Mouse (Mus musculus): ENCODE measurements around the gene Tshz3.

The Tshz3 gene

DNA sequence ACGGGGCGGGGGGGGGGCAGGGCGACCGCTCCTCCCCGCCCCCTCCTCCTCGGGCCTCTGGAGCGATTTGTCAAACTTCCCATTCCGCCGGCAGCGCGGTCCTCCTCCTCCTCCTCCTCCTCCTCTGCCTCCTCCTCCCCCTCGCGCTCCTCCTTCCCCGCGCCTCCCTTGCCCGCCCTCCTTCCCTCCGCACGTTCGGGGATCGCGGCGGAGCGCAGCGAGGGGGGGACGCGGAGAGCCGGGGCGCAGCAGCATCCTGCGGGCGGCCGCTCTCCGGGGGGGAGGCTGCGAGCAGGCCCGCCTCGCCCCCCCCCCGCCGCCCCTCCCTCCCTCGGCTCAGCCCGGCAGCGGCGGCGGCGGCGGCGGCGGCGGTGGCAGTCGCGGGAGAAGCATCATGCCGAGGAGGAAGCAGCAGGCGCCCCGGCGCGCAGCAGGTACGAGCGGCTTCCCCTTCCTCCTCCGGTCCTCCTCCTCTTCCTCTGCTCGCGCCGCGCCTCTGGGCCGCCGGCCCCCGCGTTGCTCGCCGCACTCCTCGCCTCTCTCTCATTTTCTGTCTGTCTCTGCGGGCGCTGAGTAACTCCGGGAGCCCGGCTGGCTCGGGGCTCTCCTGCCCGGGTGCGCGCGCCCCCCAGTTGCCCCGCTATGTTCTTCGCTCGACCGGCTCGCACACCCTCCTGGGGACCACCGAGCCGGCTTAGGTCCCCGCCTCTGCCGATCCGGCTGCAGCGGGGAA lies at the start of gene Tshz3:
Gene Tshz3, plus strand, starts transcription at position 263 of the 733 bp plus-strand sequence.
- peak; percentile 85 for DNase-seq

DNA sequence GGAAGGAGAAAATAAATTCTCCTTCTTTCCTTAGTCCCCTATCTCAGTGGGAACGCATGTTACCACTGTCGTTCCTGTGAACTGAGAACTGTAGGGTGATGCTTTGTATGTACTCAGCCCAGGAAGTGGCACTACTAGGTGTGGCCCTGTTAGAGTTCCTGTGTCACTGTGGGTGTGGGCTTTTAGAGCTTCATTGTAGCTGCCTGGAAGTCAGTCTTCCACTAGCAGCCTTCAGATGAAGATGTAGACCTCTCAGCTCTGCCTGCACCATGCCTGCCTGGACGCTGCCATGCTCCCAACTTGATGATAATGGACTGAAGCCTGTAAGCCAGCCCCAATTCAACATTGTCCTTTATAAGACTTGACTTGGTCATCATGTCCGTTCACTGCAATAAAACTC lies 42.0 kb upstream of the Tshz3 start:
- no peak for DNase-seq

DNA sequence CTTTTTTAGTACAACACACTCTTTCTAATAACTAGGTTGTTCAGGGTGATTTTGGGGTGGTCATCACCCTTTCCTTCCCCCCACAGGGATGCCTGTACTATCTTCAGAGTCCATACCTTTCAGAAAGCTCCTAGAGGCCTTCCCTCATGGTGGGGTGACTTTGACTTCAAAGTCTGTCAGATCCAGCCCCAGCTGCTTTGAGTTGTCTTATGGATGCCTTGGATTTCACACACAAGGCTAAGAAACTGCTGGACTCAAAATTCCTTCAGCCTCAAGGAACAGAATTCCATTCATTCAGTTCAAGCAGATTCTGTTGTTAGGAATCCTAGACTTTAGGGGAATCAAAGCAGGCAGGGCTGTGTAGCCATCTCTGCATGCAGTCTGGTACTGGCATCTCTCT lies 41.5 kb upstream of the Tshz3 start:
- DNase-seq = no peak

DNA sequence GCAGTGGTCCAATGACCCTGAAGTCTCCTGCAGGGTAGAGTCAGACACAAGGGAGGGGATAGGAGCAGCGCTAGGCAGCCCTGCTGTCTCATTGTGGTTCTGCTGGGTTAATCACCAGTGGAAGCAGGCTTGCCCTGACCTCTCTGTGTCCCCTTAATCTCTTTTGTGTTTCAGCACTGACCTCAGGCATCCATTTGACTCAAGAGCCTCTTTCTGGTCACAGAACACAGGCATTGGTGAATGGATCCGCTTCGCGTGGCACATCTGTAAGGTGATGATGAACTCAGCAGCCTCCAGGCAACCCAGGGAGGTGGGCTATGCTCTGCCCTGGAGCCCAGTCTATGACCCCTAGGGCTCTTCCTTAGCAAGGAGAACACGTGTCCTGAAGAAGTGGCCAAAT lies 39.6 kb upstream of the Tshz3 start:
- DNase-seq = peak; percentile 27

DNA sequence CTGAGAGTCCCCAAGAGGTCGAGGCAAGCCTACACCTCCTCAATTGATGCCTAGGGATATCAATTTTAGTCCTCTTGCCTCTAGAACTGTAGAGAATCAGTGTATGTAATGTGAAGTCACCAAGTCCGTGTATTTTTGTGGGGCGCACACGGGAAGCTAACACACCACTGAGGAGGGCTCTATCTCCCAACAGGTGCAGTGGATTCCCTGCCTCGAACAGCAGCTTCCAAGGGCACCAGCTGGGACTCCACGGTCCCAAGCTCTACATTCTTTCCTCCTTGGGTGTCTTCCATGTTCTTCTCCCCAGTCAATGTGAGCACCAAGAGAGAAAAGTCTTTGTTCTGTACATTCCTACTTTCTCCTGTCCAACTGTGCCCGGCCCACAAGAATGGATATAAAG lies 38.7 kb upstream of the Tshz3 start:
- no peak for DNase-seq

DNA sequence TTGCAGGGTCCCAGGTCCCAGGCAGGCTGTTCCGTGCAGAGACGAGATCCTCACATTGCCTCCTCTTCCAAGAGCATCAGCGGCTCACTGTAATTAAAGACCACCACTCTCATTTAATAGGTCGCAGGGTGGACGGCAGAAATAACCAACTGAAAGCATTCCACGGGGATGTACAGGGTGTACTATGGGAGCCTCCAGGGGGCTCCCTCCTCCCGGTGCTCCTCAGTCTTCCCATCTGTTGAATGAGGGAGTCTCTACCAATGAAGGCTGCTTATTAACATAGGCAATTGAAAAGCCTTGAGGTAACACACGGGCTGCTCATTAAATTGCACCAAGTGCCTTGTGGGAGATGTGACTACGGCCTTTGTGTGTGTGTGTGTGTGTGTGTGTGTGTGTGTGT lies 37.3 kb upstream of the Tshz3 start:
- DNase-seq = no peak

DNA sequence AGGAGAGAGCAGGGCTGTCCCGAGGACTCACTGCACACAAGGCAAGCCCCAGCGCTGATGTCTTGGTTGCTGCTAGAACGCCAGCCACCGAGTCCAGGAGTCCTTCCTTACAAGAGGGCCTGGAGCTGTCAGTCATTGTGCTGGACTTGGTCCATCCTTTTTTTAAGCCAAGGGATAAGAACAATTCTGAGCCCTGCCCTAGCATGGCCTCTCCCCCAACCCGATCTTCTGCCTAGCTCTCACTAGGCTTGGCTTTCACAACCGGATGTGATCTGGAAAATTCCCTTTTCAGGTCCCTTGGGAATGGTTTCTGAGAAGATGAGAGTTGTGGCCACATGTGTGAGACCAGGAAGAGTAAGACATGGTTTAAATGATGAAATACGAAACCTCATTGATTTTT lies 34.5 kb upstream of the Tshz3 start:
- no peak for DNase-seq

DNA sequence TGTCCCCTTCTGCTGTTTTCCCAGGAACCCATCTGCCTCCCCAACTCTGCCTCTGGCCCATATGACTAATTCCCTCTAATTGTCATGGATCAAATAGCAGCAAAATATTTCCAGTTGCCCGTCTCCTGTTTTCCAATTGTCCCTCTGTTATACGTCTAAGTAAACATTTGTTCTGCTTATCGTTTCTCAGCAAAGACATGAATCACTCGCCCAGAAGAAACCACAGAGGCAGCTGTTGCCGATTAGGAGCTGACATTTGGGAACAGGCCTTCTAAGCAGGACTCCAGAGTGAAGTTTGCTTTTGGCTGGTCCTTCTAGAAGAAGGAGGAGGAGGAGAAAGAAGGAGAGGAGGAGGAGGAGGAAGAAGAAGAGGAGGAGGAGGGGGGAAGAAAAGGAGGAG lies 30.2 kb upstream of the Tshz3 start:
- DNase-seq = no peak

DNA sequence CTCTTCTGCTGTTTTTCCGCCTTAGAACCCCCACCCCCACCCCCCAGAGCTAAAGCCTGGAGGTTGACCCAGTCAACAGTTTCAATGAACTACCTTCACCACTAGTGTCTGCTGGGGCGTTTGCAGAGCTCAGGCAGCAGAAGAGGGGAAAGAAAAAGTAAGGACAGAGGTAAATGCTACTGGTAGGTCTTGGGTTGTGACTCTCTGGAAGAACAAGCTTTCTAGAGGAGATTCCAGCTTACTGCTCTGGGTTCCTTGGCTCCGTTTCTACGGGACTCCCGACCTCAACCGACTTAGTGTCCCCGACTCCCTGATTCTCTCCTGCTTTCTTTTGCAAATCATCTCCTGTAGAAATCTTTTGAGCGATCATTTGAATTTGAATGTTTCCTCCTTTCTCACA lies 19.9 kb upstream of the Tshz3 start:
- DNase-seq = no peak

DNA sequence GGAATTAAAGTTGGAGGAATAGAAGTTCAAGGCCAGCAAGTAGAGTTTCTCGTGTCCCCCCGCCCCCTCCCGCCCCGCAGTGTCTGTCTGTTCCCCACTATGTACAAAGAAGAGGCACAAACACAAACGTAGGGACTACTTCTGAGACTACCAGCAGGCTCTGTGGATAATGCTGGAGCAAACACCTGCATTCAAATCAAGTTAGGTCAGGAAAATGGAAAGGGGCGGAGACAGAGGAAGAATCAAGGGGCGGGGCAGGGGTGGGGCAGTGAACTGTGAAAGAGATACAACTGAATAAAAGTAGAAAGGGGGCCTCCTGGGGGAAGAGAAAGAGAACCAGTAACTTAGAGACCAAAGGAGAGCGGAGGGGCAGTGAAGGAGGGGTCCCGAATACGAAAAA lies 19.4 kb upstream of the Tshz3 start:
- DNase-seq = no peak

DNA sequence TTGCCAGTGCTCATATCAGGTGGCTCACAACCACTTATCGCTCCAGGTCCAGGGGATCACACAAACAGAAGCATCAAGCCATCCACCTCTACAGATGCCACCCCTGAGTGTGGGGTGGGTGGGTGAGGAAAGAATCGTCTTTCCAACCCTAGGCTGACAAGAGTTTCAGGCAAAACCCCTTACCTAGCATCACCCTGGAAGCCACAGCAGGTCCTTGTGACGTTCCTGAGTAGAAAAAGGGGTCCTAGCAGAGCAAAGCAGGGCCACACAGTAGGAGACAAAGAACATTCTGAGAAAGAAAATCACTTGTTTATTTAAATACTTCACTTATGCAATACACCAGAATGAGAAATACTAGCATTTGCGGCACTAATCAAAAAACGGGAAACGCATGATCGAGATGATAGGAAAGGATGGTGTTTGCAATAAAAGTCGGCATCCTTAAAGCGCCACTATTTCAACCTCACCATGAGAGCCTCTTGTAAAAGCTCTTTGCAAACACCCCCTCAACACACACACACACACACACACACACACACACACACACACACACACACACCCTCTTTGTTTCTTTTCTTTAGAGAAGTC lies 18.8 kb upstream of the Tshz3 start:
- no peak for DNase-seq

DNA sequence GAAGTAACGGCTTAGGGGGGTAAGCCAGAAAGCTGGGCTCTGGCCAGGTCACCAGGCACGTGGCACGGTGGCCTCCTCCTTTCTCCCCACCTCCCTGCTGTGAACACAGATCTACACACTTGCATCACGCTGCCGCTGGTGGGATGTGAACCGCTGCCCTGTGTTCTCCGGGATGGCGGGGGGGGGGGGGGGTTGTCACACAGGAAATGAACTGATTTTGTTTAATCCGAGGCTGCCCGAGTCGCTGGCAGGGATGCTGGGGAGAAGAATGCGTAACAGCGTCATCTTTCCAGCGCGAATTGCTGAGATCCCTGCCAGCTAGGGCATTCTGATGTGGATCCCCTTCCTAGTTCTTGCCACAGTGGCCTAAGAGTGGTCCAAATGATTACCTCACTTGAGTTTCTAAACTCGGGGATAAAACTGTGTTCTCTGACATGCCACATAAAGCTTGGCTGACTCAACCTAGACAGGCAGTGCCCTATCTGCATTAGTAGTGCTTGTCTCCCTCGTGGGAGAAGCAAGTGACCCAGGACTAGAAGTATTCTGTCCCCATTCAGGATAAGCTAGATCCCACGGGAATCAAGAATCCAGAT lies 18.0 kb upstream of the Tshz3 start:
- DNase-seq = peak; percentile 49

DNA sequence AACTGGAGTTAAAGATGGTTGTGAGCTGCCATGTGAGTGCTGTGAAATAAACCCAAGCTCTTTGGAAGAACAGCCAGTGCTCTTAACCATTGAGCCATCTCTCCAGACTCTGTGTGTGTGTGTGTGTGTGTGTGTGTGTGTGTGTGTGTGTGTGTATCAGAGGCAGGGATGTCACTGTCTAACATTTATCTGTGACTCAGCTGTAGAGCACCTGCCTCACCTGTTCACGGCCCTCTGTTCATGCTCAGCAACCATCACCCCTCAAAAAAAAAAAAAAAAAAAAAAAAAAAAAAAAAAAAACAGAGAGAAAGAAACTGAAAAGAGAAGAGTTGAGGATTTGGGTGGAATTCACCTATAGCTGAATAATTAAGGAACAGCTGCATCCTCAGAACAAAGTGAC lies 10.4 kb upstream of the Tshz3 start:
- no peak for DNase-seq

DNA sequence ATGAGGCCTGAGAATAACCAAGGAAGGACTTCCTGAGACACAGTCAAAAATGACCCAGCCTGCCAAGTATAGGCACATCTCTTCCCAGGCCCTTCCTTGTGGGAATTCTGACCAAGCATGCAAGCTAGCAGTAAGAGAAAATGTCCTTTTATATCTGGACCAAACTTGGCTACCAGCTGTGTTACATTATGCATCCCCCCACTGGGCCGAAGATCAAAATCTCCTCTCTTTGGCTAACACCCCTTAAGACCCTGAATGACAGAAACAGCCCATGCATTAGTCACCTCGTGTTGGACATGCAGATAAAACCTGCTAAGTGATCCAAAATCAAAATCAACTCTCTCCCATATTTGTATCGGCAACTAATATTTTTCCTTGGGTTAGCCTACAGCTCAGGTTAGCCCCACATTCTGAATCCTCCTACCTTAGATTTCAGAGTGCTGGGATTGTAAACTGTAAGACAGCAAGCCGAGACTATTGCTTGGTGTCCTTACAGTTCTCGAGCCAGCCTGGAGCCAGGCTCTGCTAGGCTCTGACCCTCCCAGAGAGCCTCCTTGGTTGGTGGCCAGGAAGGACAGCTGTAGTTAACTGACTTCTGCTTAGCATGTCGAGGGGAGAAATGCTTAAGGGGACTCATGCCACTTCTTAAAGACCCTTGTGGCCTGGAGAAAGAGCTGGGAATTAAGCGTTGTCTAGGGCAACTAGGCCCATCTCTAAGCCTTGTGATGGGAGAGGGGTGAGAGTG lies 8.7 kb upstream of the Tshz3 start:
- DNase-seq = no peak

DNA sequence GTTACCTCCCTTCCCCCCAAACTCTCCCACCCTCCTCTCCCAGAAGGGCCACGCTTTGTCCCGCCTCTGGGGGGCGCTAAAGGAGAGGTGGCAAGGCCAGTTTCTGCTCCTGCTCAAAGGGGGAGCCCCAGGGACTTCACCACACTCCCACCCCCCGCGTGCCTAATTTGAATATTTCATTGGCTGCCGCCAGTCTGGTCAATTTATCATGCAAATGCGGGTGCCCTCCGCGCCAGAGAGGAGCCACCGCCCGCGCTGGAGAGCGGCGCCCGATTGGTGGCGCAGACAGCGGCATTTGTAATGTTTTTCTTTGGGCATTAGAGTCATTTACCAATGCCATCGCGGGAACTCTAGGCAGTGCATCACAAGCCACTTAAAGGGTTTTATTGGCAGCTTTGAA lies 7.4 kb upstream of the Tshz3 start:
- DNase-seq = peak; percentile 74

DNA sequence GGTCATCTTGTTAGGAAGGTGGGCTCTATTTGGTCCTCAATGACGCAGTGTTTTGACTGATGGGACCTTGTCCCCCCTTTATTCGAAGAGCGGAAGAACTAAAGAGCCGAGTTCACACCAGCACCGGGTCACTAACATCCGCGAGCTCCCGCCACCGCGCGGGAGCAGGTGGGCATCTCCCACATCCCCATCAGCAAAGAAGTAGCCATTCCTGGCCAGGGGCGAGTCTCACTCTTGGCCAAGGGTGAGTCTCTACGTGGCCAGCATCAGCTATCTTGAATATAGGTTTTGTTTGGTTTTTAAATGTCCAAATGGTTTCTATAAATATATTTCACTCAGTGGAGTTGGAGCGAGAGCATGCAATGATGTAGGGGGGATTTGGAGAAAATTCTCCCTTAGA lies 6.3 kb upstream of the Tshz3 start:
- peak; percentile 29 for DNase-seq

DNA sequence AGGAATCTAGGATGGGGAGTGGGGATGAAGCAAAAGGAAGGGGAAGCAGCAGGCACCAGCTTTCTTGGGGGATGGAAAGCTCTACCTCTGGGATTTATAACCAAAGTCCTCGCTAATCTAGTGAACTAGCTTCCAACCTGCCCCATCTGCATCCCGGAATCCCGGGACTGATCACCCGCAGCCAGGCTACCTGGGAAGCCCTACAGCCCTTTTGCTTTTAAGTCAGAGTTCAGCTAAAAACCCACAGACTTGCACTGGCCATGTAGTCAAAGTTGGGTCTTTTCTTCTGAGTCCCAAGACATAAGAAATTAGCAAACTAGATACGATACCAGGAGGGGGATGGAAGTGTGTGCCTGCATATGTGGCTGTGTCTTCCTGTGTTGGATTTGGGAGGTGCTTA lies 5.5 kb upstream of the Tshz3 start:
- no peak for DNase-seq

DNA sequence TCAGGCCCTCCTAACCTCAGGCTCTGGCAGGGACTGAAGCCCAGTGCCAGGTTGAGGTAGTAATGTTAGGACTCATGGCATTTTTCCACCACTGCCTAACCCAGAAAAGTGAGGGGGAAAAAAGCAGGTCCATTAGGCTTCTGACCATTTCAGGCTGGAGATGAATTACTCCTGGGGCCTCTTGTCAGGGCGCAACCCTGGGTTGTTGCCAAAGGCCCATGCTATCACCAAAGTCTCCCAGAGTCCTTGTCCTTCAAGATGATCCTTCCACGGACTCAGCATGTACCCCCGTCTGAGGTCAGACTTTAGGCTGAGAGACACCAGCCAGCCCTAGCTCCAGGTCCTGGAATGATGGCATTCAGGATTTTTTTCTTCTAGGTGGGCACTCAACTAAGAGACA lies 4.8 kb upstream of the Tshz3 start:
- no peak for DNase-seq

DNA sequence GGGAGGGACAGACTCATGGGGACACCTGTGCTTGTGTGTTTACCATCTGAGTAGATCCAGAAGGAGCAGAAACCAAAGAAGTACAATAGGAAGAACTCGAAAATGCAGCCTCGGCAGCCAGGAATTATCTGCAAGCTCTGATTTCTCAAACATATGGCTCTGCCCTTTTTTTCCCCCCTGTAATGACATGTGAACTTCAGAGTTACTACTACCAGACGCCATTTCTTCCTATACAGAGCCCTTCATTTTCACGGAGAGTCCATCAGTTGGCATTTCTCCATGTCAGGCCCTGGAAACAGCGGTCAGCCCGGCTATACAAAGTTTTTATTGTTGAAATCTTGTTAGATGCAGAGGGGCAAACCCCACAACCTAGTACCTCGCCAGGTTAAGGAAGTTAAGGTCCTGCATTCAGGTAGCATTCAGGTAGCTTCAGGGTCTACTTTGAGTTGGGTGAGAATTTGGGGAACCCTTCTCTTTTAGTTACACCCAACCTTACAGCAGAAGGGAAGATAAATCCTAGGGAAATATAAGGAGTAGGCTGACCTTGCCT lies 3.2 kb upstream of the Tshz3 start:
- DNase-seq = no peak

DNA sequence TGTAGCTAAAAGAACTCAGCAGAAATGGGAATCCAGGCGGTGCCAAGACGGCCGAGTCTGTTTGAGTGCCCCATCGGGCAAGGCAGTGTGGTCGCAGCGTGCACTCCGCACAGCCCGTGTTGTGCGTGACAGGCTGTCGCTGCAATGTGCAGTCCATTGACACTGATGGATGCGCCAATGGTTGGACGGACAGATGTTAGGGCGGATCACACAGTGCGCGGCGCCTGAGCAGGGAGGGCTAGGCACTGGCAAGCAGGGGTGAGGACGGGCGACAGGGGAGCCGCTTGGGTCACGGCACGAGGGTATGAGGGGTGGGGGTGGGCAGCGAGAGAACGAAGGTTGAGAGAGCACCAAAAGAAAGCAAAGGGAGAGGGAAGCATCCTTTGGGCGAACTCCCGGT lies 2.6 kb upstream of the Tshz3 start:
- DNase-seq = peak; percentile 64

DNA sequence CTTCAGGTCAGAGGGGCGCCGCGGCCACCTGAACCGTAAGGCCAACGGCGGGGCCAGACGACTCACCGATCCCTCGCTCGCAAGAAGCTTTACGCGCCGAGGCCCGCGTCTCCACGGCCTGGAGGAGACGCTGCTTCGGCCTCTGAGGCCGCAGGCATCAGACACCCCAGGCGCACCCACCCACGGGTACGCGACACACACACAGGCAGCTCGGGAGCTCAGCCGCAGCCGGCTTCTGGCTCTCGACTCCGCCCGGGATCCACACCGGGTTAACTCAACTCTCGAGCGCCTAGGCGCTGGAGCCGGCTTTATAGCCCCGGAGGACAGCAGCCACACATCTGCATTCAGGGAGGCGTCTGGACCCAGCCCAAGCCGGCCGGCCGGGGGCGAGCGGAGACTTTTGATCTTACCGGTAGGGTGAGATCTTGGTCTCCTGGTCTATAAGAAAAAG lies 2.1 kb upstream of the Tshz3 start:
- DNase-seq = peak; percentile 49

DNA sequence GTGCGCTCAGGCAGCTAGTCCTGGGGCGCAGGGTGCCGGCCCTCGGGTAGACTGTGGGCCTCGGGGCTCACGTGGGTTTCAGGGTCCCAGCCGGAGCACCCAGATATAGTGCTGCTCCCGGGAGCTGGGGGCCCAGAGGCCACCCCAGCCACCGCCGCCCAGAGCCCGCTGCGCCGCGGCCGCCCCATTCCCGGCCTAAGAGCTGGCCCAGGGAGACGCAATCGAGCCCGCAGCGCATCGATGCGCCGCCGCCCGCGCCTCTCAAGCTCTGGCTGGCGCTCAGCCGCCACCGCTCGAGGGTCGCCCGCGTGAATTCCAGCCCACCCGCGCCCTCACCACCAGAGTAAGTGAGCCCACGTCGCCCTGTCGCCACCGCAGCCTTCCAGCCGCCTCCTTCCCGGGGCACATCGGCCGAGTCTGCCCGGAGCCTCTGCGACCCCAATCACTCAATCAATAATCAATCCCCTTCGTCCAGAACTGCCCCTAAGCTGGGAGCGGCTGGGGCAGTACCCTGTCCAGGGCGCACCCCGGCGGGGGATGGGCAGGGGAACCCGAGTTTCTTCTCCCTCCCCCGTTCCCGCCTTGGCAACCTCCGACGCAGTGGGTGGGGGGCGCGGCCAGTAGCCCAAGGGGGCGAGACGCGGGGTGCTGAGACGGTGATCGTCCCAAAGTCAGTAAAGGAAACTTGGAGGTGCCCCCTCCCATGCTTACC lies 1.4 kb upstream of the Tshz3 start:
- DNase-seq = peak; percentile 84

All from retina, postnatal 1 day (tissue).